ENCODE assay signal across 20 mouse cellular contexts in the genomic region with DNA sequence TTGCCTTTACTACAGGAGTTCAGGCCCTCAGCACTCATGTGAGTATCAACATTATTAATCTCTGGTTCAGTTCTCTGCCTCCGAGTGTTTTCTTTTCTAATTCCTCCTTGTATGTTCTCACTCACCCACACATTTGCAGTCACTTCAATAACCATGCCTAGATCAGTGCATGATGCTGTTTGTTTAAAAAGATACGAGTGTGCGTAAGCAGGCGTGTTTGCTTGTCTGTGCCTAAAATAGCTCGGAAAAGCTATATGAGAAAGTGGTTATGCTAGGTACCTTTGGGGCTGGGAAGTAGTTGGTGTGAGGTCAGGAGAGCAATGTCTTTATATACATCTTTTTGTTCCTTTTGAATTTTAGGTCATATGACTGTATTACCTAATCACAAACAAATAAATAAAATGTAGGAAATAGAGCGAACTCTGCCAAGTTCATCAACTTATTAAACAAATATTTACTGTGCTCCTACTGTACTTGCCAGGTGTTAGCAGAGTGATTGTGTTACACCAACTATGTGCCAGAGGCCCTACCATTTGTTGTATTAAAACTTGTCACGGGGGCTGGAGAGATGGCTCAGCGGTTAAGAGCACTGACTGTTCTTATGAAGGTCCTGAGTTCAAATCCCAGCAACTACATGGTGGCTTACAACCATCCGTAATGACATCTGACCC.
DNase-seq lines count a peak whose midpoint lies in the region; ATAC-seq and TF ChIP-seq lines count a peak whose summit lies in the region.
"Had no signal": no experiment of that assay in that cellular context is flagged by ENCODE, and none has a peak within 500 bp of the region (broad histone marks: within the 10 kb centered on the region; RNA-seq: fewer than 3 reads in every experiment).

No protein-coding gene starts in this region.

- H3K36me3 ChIP-seq in heart, embryonic 10.5 days: no peaks in the 10 kb centered on the region
- no peaks in the 10 kb centered on the region for H3K36me3 ChIP-seq in lung, embryonic 16.5 days (ENCODE audit: control insufficient read depth, insufficient read depth, low read length)
- no peaks in the 10 kb centered on the region for H3K36me3 ChIP-seq in stomach, embryonic 15.5 days
- H3K36me3 ChIP-seq: embryonic facial prominence, embryonic 12.5 days; forebrain, embryonic 12.5 days; hindbrain, embryonic 12.5 days had no signal

- H3K27ac ChIP-seq in heart, embryonic 10.5 days: no peak overlapping the region
- H3K27ac ChIP-seq in lung, embryonic 16.5 days (ENCODE audit: low read length): no peak overlapping the region
- peak overlapping the region; percentile 16; the same call in 1 of the 2 replicates for H3K27ac ChIP-seq in stomach, embryonic 15.5 days
- H3K27ac ChIP-seq: embryonic facial prominence, embryonic 12.5 days; forebrain, embryonic 12.5 days; gastrocnemius, adult 2 months; hindbrain, embryonic 12.5 days had no signal

- 89% methylated on average over 9 of the region's 9 CpGs for WGBS in heart, embryonic 10.5 days
- WGBS in lung, embryonic 16.5 days: 45% methylated on average over 9 of the region's 9 CpGs
- 61% methylated on average over 9 of the region's 9 CpGs for WGBS in lung, adult 2 months
- WGBS in stomach, embryonic 15.5 days: 67% methylated on average over 9 of the region's 9 CpGs

- peaks cover 6% of the 10 kb centered on the region; the same call in 1 of the 2 replicates for H3K4me1 ChIP-seq in heart, embryonic 10.5 days
- no peaks in the 10 kb centered on the region for H3K4me1 ChIP-seq in lung, embryonic 16.5 days (replicated peaks; ENCODE audit: control insufficient read depth, insufficient read depth, low read length)
- H3K4me1 ChIP-seq in lung, adult 2 months (ENCODE audit: control insufficient read depth, insufficient read depth, low read length): no peaks in the 10 kb centered on the region
- 0 out of 2 replicates have a peak, but pooled peaks cover 2% of the 10 kb centered on the region for H3K4me1 ChIP-seq in stomach, embryonic 15.5 days
- H3K4me1 ChIP-seq: forebrain, embryonic 12.5 days; hindbrain, embryonic 12.5 days had no signal

- TF ChIP-seq POLR2A in lung, adult 2 months (IDR thresholded peaks at IDR 0.05; ENCODE audit: borderline replicate concordance, extremely low read depth, low read depth, low read length): no peak

- no peak for TF ChIP-seq CTCF in lung, adult 2 months (IDR thresholded peaks at IDR 0.05; ENCODE audit: insufficient read depth, low read length)

- peak; percentile 7 for DNase-seq in heart, adult 11 months
- no peak for DNase-seq in heart, embryonic 10.5 days (ENCODE audit: low spot score)
- no peak for DNase-seq in lung, adult 2 months
- DNase-seq in frontal cortex, adult 2 months (ENCODE audit: extremely low spot score in 1 of 2, low spot score in 1 of 2): no peak
- no peak for DNase-seq in right cerebral cortex, postnatal 10 days (ENCODE audit: low spot score in 2 of 2)
- DNase-seq: adrenal gland, postnatal 10 days; cerebellum, adult 11 months; cerebellum, adult 8-10 months; cerebellum, postnatal 14 days; embryo, embryonic 11 days; gastrocnemius, adult 2 months; gastrocnemius, postnatal 25 days; heart, postnatal 10 days; heart, postnatal 4 days had no signal

- H3K4me2 ChIP-seq in lung, embryonic 16.5 days (ENCODE audit: low read depth, low read length): no peak overlapping the region
- no peak overlapping the region for H3K4me2 ChIP-seq in stomach, embryonic 15.5 days
- H3K4me2 ChIP-seq: embryonic facial prominence, embryonic 12.5 days; forebrain, embryonic 12.5 days; hindbrain, embryonic 12.5 days had no signal

- H3K9ac ChIP-seq in lung, embryonic 16.5 days (ENCODE audit: low read length): no peak overlapping the region
- H3K9ac ChIP-seq in stomach, embryonic 15.5 days: no peak overlapping the region
- H3K9ac ChIP-seq: embryonic facial prominence, embryonic 12.5 days; forebrain, embryonic 12.5 days; hindbrain, embryonic 12.5 days had no signal

- H3K4me3 ChIP-seq in heart, embryonic 10.5 days: no peak overlapping the region
- no peak overlapping the region for H3K4me3 ChIP-seq in lung, embryonic 16.5 days (ENCODE audit: low read length)
- H3K4me3 ChIP-seq in lung, adult 2 months (replicated peaks; ENCODE audit: extremely low read depth, low read depth, low read length): no peak overlapping the region
- H3K4me3 ChIP-seq in stomach, embryonic 15.5 days (replicated peaks): no peak overlapping the region
- H3K4me3 ChIP-seq: embryonic facial prominence, embryonic 12.5 days; forebrain, embryonic 12.5 days; gastrocnemius, adult 2 months; hindbrain, embryonic 12.5 days had no signal

- ATAC-seq in lung, embryonic 16.5 days (ENCODE audit: low read depth): peak; percentile 76
- ATAC-seq in stomach, embryonic 15.5 days (ENCODE audit: insufficient read depth, low FRiP score, low read depth): peak; percentile 22; the same call in 1 of the 2 replicates
- ATAC-seq: forebrain, embryonic 16.5 days had no signal

- H3K9me3 ChIP-seq in heart, embryonic 10.5 days: no peaks in the 10 kb centered on the region
- H3K9me3 ChIP-seq in lung, embryonic 16.5 days (ENCODE audit: control insufficient read depth, low read length): no peaks in the 10 kb centered on the region
- no peaks in the 10 kb centered on the region for H3K9me3 ChIP-seq in stomach, embryonic 15.5 days
- H3K9me3 ChIP-seq: embryonic facial prominence, embryonic 12.5 days; forebrain, embryonic 12.5 days; hindbrain, embryonic 12.5 days had no signal

- no peaks in the 10 kb centered on the region for H3K27me3 ChIP-seq in heart, embryonic 10.5 days (ENCODE audit: insufficient read depth, poor library complexity, severe bottlenecking)
- no peaks in the 10 kb centered on the region for H3K27me3 ChIP-seq in lung, embryonic 16.5 days (ENCODE audit: control insufficient read depth, insufficient read depth, low read depth, low read length)
- H3K27me3 ChIP-seq in stomach, embryonic 15.5 days (replicated peaks): no peaks in the 10 kb centered on the region
- H3K27me3 ChIP-seq: embryonic facial prominence, embryonic 12.5 days; forebrain, embryonic 12.5 days; hindbrain, embryonic 12.5 days had no signal
